ENCODE assay signal across 21 mouse cellular contexts in the genomic region with DNA sequence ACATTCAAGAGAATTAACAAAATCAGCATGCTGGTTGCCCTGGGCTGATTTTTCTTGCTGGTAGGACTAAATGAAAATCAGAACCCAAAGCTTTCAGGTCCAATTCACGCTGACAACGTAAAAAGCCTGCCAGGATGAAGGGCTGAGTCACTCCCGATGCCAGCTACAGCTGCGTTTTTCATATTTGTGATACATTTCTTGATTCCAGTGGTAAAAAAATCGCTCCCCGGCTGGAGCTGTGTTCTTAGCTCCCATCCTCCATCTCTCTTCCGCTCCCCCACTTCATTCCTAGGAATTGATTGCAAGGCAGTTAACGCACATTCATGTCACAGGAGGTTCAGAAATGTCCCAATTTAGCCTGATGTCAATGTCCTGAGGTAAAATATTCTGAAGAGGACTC.
DNase-seq lines count a peak whose midpoint lies in the region; ATAC-seq and TF ChIP-seq lines count a peak whose summit lies in the region.
"Had no signal": no experiment of that assay in that cellular context is flagged by ENCODE, and none has a peak within 500 bp of the region (broad histone marks: within the 10 kb centered on the region; RNA-seq: fewer than 3 reads in every experiment).

No protein-coding gene starts in this region.

- H3K36me3 ChIP-seq in heart, embryonic 12.5 days: no peaks in the 10 kb centered on the region
- no peaks in the 10 kb centered on the region for H3K36me3 ChIP-seq in midbrain, postnatal 0 days (ENCODE audit: insufficient read depth, low read length)
- no peaks in the 10 kb centered on the region for H3K36me3 ChIP-seq in midbrain, embryonic 15.5 days (replicated peaks)
- H3K36me3 ChIP-seq: forebrain, embryonic 12.5 days; limb, embryonic 10.5 days; neural tube, embryonic 12.5 days had no signal

- peak; percentile 70 for DNase-seq in heart, adult 11 months
- peak; percentile 9 for DNase-seq in midbrain, postnatal 0 days (ENCODE audit: low spot score)
- DNase-seq in layer of hippocampus, adult 18-20 months (ENCODE audit: low spot score in 2 of 2): peak; percentile 12 to 21
- peak; percentile 27 for DNase-seq in right cerebral cortex, postnatal 25 days
- DNase-seq: B cell, adult 2 months; cerebellum, adult 9-11 months; gastrocnemius, adult 2 months; heart, postnatal 36 days; kidney, adult 2 months; kidney, postnatal 10 days; lung, adult 18-20 months; thymus, postnatal 25 days had no signal

- 84% methylated on average over 8 of the region's 8 CpGs for WGBS in heart, embryonic 12.5 days
- 70% methylated on average over 8 of the region's 8 CpGs for WGBS in midbrain, postnatal 0 days
- 77% methylated on average over 8 of the region's 8 CpGs for WGBS in midbrain, embryonic 15.5 days

- no peak for ATAC-seq in heart, embryonic 12.5 days (ENCODE audit: insufficient number of reproducible peaks, low FRiP score)
- ATAC-seq in midbrain, postnatal 0 days (ENCODE audit: low FRiP score): no peak
- ATAC-seq in midbrain, embryonic 15.5 days (replicated peaks): no peak
- no peak for ATAC-seq in megakaryocyte-erythroid progenitor cell, adult 5-6 weeks (replicated peaks; ENCODE audit: low FRiP score, low TSS enrichment, poor library complexity, severe bottlenecking)
- ATAC-seq in activated CD4-positive, CD25-positive, alpha-beta regulatory T cell, adult 4 months: no peak
- ATAC-seq: inflammation-experienced regulatory T-cells, adult 6 months had no signal

- no peak overlapping the region for H3K9ac ChIP-seq in heart, embryonic 12.5 days
- H3K9ac ChIP-seq in midbrain, postnatal 0 days (replicated peaks; ENCODE audit: low read length, poor library complexity, severe bottlenecking): no peak overlapping the region
- H3K9ac ChIP-seq in midbrain, embryonic 15.5 days: no peak overlapping the region
- H3K9ac ChIP-seq: forebrain, embryonic 12.5 days; neural tube, embryonic 12.5 days had no signal

- no peaks in the 10 kb centered on the region for H3K9me3 ChIP-seq in heart, embryonic 12.5 days (replicated peaks)
- H3K9me3 ChIP-seq in midbrain, postnatal 0 days (ENCODE audit: low read length): no peaks in the 10 kb centered on the region
- no peaks in the 10 kb centered on the region for H3K9me3 ChIP-seq in midbrain, embryonic 15.5 days
- H3K9me3 ChIP-seq: forebrain, embryonic 12.5 days; limb, embryonic 10.5 days; neural tube, embryonic 12.5 days had no signal

- H3K4me1 ChIP-seq in heart, embryonic 12.5 days (replicated peaks): no peaks in the 10 kb centered on the region
- H3K4me1 ChIP-seq in midbrain, postnatal 0 days (ENCODE audit: insufficient read depth, low read length): no peaks in the 10 kb centered on the region
- no peaks in the 10 kb centered on the region for H3K4me1 ChIP-seq in midbrain, embryonic 15.5 days
- H3K4me1 ChIP-seq: forebrain, embryonic 12.5 days; limb, embryonic 10.5 days; neural tube, embryonic 12.5 days had no signal

- H3K4me2 ChIP-seq in heart, embryonic 12.5 days: no peak overlapping the region
- H3K4me2 ChIP-seq in midbrain, postnatal 0 days (ENCODE audit: low read depth, low read length, poor library complexity, severe bottlenecking): no peak overlapping the region
- H3K4me2 ChIP-seq in midbrain, embryonic 15.5 days: no peak overlapping the region
- H3K4me2 ChIP-seq: forebrain, embryonic 12.5 days; liver, embryonic 11.5 days; neural tube, embryonic 12.5 days had no signal

- no peak for TF ChIP-seq CTCF in midbrain, postnatal 0 days (IDR thresholded peaks at IDR 0.05)

- H3K27ac ChIP-seq in heart, embryonic 12.5 days (ENCODE audit: poor library complexity, severe bottlenecking): no peak overlapping the region
- no peak overlapping the region for H3K27ac ChIP-seq in midbrain, postnatal 0 days (ENCODE audit: low read depth, low read length)
- no peak overlapping the region for H3K27ac ChIP-seq in midbrain, embryonic 15.5 days
- H3K27ac ChIP-seq: forebrain, embryonic 12.5 days; gastrocnemius, adult 2 months; limb, embryonic 10.5 days; neural tube, embryonic 12.5 days had no signal

- no peak overlapping the region for H3K4me3 ChIP-seq in heart, embryonic 12.5 days
- no peak overlapping the region for H3K4me3 ChIP-seq in midbrain, postnatal 0 days (ENCODE audit: low read depth, low read length)
- no peak overlapping the region for H3K4me3 ChIP-seq in midbrain, embryonic 15.5 days
- H3K4me3 ChIP-seq: forebrain, embryonic 12.5 days; gastrocnemius, adult 2 months; limb, embryonic 10.5 days; neural tube, embryonic 12.5 days had no signal

- no peaks in the 10 kb centered on the region for H3K27me3 ChIP-seq in heart, embryonic 12.5 days (replicated peaks)
- no peaks in the 10 kb centered on the region for H3K27me3 ChIP-seq in midbrain, postnatal 0 days (ENCODE audit: insufficient read depth, low read length)
- H3K27me3 ChIP-seq in midbrain, embryonic 15.5 days (replicated peaks): no peaks in the 10 kb centered on the region
- H3K27me3 ChIP-seq: forebrain, embryonic 12.5 days; neural tube, embryonic 12.5 days had no signal

Comparison
In these comparisons a context has a peak if more than half of its experiments do, and no peak if none do; other contexts are left out.
1. DNase-seq: peak in every context shown above with its lines; median percentile 70 in heart, adult 11 months; 27 in right cerebral cortex, postnatal 25 days; 16 in layer of hippocampus, adult 18-20 months; 9 in midbrain, postnatal 0 days.